Mouse (Mus musculus) adrenal gland, adult (tissue): ENCODE results near the gene Sirpb1b.
A peak's percentile ranks its signal among the peaks of the same experiment; 100 is the strongest.
"Not testable (repeated sequence)": the region's sequence is repeated elsewhere in the genome, so short reads cannot be mapped to it uniquely, and the experiment has no call there.

Source experiments
- DNase-seq, 2 experiments: peaks; one replicate each; pipeline ENCODE4 v3.0.0; 2022 to 2023; ENCODE audit warnings: low spot score in 1 of 2; ENCODE audit not compliant: inconsistent age in 2 of 2

Sirpb1b gene

DNA sequence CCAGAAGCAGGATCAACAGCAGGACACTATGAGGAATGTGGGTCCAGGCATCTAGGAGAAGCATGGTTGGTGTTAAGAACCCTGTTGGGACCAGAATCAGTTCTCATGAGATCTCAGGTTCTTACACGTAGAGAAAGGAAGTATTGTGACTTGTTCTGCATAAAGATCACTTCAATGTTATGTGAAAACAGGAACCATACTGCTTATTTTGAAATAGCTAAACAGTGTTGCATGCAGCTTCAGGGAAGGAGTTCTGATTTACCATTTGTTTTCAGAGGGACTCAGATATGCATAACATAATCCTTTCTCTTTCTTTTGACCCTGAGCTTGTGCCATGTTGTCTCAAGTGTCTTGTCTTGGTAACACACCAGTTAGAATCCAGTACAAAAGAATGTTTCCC, at the start of gene Sirpb1b:
Gene Sirpb1b (minus strand): TSS at position 179 of the 400 bp plus-strand sequence.
- not testable (repeated sequence) for DNase-seq

DNA sequence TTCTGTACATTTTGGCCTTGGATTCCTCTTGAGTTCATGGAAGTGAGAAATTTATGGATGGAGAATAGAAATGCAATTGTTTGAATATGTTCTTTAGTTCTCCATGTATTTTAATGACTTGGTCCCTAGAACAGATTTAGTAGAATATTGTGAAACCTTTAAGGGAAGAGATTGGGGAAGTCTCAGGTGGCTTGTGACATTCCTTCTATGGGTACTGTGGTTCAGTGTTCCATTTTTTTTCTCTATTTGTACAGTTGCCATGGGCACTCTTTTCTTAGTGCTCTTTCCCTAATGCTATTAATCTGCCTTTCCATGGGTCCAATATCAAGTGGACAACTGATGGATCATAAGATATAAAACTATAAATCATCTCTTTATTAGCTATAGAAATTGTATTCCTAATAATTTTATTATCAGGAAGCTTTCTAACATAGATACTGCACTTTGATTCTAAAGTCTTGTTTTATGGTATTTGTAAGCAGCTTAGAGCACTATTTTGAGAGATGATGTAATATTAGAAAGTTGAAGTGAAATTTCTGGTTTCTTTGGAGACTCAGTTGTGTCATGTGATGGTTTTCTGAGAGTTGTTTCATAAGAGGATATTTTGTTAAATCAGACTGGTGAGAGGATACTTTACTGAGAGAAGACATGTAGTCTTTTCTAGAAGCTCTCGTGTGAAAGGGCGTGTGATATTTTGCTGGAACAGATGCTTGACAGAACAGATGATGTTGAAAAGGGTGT, 15.7 kb upstream of the Sirpb1b start:
- DNase-seq: not testable (repeated sequence)

DNA sequence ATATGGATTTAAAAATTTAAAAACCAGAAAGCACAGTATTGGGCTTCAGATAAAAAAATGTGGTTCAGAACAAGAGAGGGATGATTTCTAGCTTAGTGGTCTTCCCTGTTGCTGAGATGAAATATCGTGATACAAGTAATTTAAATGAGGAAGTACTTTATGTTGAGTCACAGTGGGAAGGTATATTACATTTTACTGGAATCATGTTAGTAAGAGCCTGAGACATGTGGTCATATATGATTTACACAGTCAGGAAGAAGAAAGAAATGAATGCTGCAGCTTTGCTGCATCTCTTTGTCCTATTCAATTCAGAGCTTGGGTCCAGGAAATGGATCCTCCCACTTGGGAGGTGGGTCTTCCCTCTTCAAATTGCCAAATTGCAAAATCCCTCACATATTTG, 11.8 kb upstream of the Sirpb1b start:
- DNase-seq: not testable (repeated sequence)

DNA sequence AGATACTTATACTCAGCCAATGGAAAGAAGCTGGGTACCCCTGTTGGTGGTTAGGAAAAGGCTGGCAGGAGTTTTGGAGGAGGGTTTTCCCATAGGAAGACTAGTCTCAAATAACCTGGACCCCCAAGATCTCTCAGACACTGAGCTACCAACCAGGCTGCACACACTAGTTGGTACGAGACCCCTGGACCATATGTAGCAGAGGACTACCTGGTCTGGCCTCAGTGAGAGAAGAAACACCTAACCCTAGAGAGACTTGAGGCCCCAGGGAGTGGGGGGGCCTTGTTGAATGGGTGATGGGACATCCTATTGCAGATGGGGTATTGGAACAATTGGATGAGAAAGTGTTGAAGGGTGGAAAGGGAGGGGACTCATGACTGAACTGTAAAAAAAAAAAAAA, 8.6 kb upstream of the Sirpb1b start:
- no peak for DNase-seq

DNA sequence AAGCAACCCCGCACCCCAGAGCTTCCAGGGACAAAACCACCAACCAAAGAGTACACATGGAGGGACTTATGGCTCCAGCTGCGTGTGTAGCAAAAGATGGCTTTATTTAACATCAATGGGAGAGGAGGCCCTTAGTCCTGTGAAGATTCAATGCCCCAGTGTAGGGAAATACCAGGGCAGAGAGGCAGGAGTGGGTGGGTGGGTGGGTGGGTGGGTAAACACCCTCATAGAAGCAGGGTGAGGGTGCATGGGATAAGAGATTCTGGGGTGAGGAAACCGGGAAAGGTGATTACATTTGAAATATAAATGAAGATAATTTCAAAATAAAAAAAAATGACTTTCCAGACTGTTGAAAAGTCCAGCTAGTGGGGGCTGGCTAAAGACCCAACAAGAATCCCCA, 8.1 kb upstream of the Sirpb1b start:
- not testable (repeated sequence) for DNase-seq

DNA sequence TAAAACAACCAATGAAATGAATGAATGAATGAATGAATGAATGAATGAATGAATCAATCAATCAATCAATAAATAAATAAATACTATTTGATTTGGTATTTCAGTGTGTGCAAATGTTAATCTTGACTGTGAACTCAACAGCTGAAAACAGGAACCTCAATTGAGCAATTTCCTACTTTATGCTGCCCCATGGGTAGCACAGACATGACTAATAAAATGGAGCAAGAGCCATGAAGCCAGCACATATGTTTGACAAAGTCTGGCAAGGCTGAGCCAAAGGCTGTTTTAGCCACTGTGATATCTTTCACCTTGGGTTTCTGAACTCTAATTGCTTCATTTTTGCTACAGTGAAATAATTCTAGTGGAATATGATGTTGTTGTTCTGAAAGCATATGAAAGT, 1.6 kb upstream of the Sirpb1b start:
- DNase-seq: not testable (repeated sequence)

DNA sequence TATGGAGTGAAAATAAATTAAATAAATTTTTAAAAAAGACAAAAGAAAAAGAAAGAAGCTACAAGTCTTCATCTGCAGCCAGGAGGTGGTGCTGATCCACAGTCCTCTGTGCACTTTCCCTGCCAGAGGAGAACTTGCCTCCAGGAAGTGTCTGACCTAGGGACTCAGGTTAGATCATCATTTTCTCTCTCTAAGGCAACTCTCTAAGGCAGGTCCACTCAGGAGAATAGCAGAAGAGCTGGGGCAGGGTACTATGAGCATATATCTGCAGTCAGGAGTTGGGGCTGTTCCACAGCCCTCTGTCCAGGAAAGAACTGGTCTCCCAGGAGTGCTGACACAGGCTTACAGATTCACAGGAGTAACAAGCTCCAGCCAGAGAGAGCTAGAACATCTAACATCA, 46.3 kb downstream of the Sirpb1b start:
- no peak for DNase-seq

DNA sequence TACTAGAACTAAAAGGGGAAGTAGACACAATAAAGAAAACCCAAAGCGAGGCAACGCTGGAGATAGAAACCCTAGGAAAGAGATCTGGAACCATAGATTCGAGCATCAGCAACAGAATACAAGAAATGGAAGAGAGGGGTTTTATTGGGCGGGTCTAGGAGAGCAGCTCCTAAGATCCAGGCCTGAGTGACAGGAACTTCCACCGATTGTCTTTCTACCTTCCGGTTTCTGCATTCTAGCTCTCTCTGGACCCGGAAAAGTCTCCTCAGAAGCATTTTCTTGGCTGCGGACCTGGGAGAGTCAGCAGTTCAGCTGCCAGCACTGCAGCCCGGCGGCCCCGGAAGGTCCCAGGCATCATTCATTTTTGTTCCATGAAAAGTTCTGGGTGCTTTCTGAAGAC, 61.3 kb downstream of the Sirpb1b start:
- peak in 1 of 2 experiments; percentile 2 for DNase-seq

DNA sequence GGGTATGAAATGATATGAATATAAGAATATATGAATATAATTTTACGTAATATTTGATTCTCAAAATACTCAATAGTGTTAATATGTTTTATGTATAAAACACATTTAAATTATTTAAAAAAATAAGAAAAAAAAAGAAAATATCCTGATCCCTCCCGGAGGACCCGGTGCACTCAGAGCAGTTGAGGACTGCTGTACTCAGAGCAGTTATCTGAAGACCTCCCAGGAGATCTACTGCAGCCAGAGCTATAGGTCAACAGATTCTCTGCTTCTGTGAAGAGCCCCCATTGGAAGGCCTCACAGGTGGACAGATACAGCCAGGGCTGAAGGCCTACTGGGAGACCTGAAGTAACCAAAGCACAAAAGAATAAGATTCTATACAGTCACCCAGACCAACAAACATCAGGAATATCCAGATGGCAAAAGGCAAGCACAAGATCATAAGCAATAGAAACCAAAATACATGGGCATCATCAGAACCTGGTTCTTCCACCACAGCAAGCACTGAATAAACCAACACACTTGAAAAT, 67.0 kb downstream of the Sirpb1b start:
- DNase-seq: not testable (repeated sequence)

DNA sequence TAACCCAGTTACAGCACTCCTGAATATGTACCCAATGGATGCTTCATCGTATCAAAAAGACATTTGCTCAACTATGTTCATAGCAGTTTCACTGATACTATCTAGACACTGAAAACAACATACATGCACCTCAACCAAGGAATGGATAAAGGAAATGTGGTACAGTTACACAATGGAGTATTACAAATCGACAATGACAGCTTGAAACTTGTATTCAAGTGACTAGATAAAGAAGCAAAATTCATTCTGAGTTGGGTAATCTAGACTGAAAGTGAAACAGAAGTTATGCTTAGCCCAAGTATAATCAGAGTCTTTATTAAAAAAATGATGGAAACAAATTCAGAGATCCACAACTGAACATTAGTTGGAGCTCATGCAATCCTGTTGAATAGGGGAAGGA, 100.0 kb downstream of the Sirpb1b start:
- not testable (repeated sequence) for DNase-seq

DNA sequence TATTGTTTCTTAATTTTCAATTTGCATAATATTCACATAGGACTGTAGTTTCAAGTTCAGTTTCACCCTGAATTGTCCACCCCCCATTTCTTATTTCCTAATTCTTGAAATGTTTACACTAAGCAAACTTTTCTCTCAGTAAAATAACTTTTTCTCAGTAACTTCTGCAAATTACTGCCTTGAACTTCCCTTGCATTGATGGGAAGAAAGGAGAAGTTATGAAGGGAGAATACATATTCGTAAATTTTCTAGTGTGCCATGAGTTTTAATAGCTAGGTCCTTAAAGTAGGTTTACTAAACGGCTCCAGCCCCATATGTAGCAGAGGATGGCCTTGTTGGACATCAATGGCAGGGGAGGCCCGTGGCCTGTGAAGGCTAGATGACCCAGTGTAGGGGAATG, 104.7 kb downstream of the Sirpb1b start:
- not testable (repeated sequence) for DNase-seq
